Comparison of ENCODE assay signal across 47 mouse cellular contexts in the genomic region with DNA sequence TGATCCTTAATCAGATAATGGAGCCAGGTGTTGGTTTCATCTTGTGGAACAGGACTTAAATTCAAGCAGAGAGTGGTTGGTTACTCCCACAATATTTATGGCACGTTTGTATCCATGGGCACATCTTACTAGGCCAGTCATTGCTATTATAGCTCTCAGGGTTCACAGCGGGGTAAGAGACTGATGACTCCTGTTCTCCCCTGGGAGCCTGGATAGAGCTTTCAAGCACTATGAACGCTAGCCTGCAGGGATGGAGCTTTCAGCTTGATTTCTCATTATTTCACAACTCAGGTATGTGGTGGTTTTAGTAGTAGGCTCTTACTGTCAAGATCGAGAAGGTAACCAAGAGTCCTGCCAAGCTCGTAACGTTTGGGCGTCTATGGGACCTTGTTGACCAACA. TPM values are rescaled to one million over a fixed set of nuclear protein-coding genes. Genes with fewer than 3 reads are reported as not detected.
"Had no signal": no experiment of that assay in that cellular context is flagged by ENCODE, and none has a peak within 500 bp of the region (broad histone marks: within the 10 kb centered on the region; RNA-seq: fewer than 3 reads in every experiment).

No protein-coding gene starts in this region.

- H3K9ac ChIP-seq: limb, embryonic 12.5 days; limb, embryonic 13.5 days; limb, embryonic 15.5 days; liver, embryonic 12.5 days; liver, embryonic 13.5 days; liver, embryonic 14.5 days; liver, embryonic 15.5 days; liver, postnatal 0 days; lung, embryonic 14.5 days; lung, embryonic 15.5 days; midbrain, embryonic 12.5 days; midbrain, embryonic 13.5 days; midbrain, embryonic 15.5 days; neural tube, embryonic 12.5 days had no signal

- H3K27me3 ChIP-seq: limb, embryonic 12.5 days; limb, embryonic 13.5 days; limb, embryonic 15.5 days; liver, embryonic 12.5 days; liver, embryonic 13.5 days; liver, embryonic 15.5 days; lung, embryonic 15.5 days; midbrain, embryonic 12.5 days; midbrain, embryonic 13.5 days; midbrain, embryonic 15.5 days; neural tube, embryonic 12.5 days had no signal

- H3K36me3 ChIP-seq: limb, embryonic 10.5 days; limb, embryonic 12.5 days; limb, embryonic 13.5 days; limb, embryonic 15.5 days; liver, embryonic 12.5 days; liver, embryonic 13.5 days; liver, embryonic 15.5 days; lung, embryonic 15.5 days; midbrain, embryonic 10.5 days; midbrain, embryonic 12.5 days; midbrain, embryonic 13.5 days; midbrain, embryonic 15.5 days; neural tube, embryonic 12.5 days had no signal

- H3K27ac ChIP-seq: limb, embryonic 10.5 days; limb, embryonic 12.5 days; limb, embryonic 13.5 days; limb, embryonic 15.5 days; liver, embryonic 12.5 days; liver, embryonic 13.5 days; liver, embryonic 14.5 days; liver, embryonic 15.5 days; lung, embryonic 15.5 days; macrophage; midbrain, embryonic 10.5 days; midbrain, embryonic 12.5 days; midbrain, embryonic 13.5 days; midbrain, embryonic 15.5 days; neural tube, embryonic 12.5 days had no signal

- H3K4me2 ChIP-seq: limb, embryonic 12.5 days; limb, embryonic 13.5 days; limb, embryonic 15.5 days; liver, embryonic 11.5 days; liver, embryonic 12.5 days; liver, embryonic 13.5 days; liver, embryonic 15.5 days; lung, embryonic 14.5 days; lung, embryonic 15.5 days; midbrain, embryonic 11.5 days; midbrain, embryonic 12.5 days; midbrain, embryonic 13.5 days; midbrain, embryonic 15.5 days; neural tube, embryonic 12.5 days had no signal

- DNase-seq: left cerebral cortex, postnatal 4 days; liver; liver, embryonic 13.5 days; liver, postnatal 0 days; lung, adult 18-20 months; lung, adult 2 months; lung, embryonic 14.5 days; lung, postnatal 10 days; lung, postnatal 14 days; lung, postnatal 36 days; lung, postnatal 4 days; midbrain, embryonic 14.5 days had no signal

- ATAC-seq: liver, embryonic 12.5 days; liver, postnatal 0 days; lung, postnatal 0 days; midbrain, embryonic 13.5 days; midbrain, embryonic 15.5 days; midbrain, embryonic 16.5 days had no signal

- H3K9me3 ChIP-seq: limb, embryonic 10.5 days; limb, embryonic 12.5 days; limb, embryonic 13.5 days; limb, embryonic 15.5 days; liver, embryonic 12.5 days; liver, embryonic 13.5 days; liver, embryonic 15.5 days; lung, embryonic 15.5 days; megakaryocyte, embryonic 14.5 days; midbrain, embryonic 10.5 days; midbrain, embryonic 12.5 days; midbrain, embryonic 13.5 days; midbrain, embryonic 15.5 days; neural tube, embryonic 12.5 days had no signal

- H3K4me1 ChIP-seq: limb, embryonic 10.5 days; limb, embryonic 12.5 days; limb, embryonic 13.5 days; limb, embryonic 15.5 days; liver, embryonic 12.5 days; liver, embryonic 13.5 days; liver, embryonic 15.5 days; lung, embryonic 15.5 days; midbrain, embryonic 10.5 days; midbrain, embryonic 12.5 days; midbrain, embryonic 13.5 days; midbrain, embryonic 15.5 days; neural tube, embryonic 12.5 days had no signal

- H3K4me3 ChIP-seq: limb, embryonic 10.5 days; limb, embryonic 12.5 days; limb, embryonic 13.5 days; limb, embryonic 15.5 days; liver, embryonic 12.5 days; liver, embryonic 13.5 days; liver, embryonic 15.5 days; lung, embryonic 15.5 days; megakaryocyte, embryonic 14.5 days; midbrain, embryonic 10.5 days; midbrain, embryonic 12.5 days; midbrain, embryonic 13.5 days; midbrain, embryonic 15.5 days; myocyte; neural tube, embryonic 12.5 days had no signal

RNA-seq across cellular contexts. Expression of a gene that starts 7.5 kb away (rescaled TPM):
- total RNA-seq: left cerebral cortex, postnatal 10 days; left cerebral cortex, postnatal 14 days; left cerebral cortex, postnatal 25 days; left cerebral cortex, postnatal 36 days; megakaryocyte progenitor cell, adult 5-6 weeks; megakaryocyte, adult 5-6 weeks; megakaryocyte-erythroid progenitor cell, adult 5-6 weeks; monocyte, adult 5-6 weeks had no signal
- polyA plus RNA-seq: limb, embryonic 10.5 days; limb, embryonic 11.5 days; limb, embryonic 12.5 days; limb, embryonic 13.5 days; limb, embryonic 14.5 days; limb, embryonic 15.5 days; liver, adult 2 months; liver, embryonic 11.5 days; liver, embryonic 12.5 days; liver, embryonic 13.5 days; liver, embryonic 14.5 days; liver, embryonic 15.5 days; liver, embryonic 16.5 days; liver, postnatal 0 days; lung, adult 2 months; lung, embryonic 14.5 days; lung, embryonic 15.5 days; lung, embryonic 16.5 days; lung, postnatal 0 days; macrophage; midbrain, embryonic 10.5 days; midbrain, embryonic 11.5 days; midbrain, embryonic 12.5 days; midbrain, embryonic 13.5 days; midbrain, embryonic 14.5 days; midbrain, embryonic 15.5 days; midbrain, embryonic 16.5 days; midbrain, postnatal 0 days; myocyte; neural tube, embryonic 11.5 days; neural tube, embryonic 12.5 days had no signal
